Mouse (Mus musculus) embryonic fibroblast, embryonic 13.5 days (primary cell): ENCODE measurements at regions not wholly inside any gene's neighbourhood (a gene's known extent, or its start where the extent isn't known, plus 50 kb on each side); places are given as distances from the start of the nearest gene placed in this dataset.

Experiments
- H3K27ac ChIP-seq: 2 replicates; pipeline ENCODE4 v1.5.1; 2012; ENCODE audit warnings: low read length, control low read depth, inconsistent platforms; ENCODE audit not compliant: insufficient read depth
- H3K4me1 ChIP-seq: 2 replicates; pipeline ENCODE4 v1.6.1; 2011; ENCODE audit warnings: low read length; ENCODE audit not compliant: control insufficient read depth, insufficient read depth
- H3K4me3 ChIP-seq: 2 replicates; pipeline ENCODE4 v1.5.1; 2011; ENCODE audit warnings: mild to moderate bottlenecking, control low read depth, low read length; ENCODE audit not compliant: insufficient read depth
- CTCF ChIP-seq: IDR thresholded peaks from 2 replicates; pipeline ENCODE4 v1.5.1; 2011; ENCODE audit warnings: mild to moderate bottlenecking, control low read depth, low read length, moderate library complexity, borderline replicate concordance; ENCODE audit not compliant: insufficient read depth
- POLR2A ChIP-seq: IDR thresholded peaks from 2 replicates; pipeline ENCODE4 v1.6.1; 2011; ENCODE audit warnings: low read depth, mild to moderate bottlenecking, control low read depth, low read length, moderate library complexity

DNA sequence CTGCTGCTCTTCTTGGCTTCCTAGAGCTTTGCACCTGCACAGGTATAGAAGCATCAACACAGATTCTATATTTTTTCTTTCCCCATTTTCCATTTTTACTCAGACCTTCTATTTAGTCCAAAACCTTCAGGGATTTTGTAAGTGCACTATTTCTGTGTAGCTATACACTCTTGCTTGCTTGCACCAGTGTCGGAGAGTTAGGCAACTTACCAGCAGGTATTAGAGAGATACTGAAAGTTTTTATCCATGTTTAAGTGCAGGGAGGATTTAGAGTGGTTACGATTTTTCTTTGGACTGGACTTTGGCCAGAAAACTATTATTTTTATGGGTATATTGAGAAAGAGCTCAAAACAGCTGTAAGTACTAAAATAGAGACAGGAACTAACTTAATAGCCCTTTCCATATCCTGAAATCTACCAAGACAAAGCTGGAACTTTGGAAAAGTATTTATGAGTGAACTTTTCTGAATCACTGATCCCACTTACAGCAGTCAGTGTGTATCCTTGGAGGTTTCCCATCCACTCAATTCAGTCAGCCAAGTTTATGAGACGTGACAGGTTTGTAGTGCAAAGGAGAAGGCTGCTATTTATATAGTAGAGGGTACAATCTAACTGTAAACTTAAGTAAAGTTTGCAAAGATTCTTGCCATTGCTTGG, 1088.8 kb upstream of the Pcdh20 start:
- Histone ChIP-seq H3K4me1 (no peaks in the 10 kb centered on the region), H3K4me3 (no peak overlapping the region), H3K27ac (no peak overlapping the region)
- TF ChIP-seq POLR2A, result no peak
- no peak for TF ChIP-seq CTCF

DNA sequence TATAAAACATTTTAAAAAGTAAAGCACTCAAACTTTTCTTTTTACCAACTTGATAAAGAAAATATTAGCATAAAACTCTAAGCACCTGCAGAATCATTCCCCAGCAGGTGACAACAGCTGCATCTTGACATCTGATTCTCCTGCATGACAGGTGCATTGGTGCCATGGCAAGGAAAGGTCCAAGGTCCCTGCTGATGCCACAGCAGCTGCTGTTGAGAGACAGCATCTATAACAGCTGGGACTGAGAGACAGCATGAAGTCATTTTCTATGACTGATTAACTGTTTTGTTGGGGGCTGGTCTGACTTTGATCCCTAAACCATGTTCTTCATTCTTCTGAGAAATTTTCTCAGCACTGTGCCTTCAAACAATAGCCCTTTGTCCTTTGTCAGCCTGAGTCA, 1086.1 kb upstream of the Pcdh20 start:
- H3K4me3 ChIP-seq, result no peak overlapping the region
- H3K27ac ChIP-seq, result no peak overlapping the region
- no peaks in the 10 kb centered on the region for H3K4me1 ChIP-seq
- TF ChIP-seq CTCF, result no peak
- TF ChIP-seq POLR2A, result no peak

DNA sequence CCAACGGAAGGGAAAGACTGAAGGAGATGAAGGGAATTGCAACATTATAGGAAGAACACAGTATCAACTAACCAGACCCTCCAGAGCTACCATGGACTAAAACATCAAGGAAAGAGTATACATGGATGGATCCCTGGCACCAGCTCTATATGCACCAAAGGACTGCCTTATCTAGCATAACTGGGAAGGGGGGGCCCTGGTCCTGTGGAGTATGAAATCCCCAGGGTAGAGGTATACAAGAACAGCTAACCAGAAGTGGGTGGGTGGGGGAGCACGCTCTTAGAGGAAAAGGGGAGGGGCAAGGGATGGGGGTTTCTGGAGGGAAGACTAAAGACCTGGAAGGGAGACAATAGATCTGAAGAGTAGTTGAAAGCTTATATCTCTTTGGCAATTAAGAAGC, 1085.0 kb upstream of the Pcdh20 start:
- TF ChIP-seq CTCF, result no peak
- no peak for TF ChIP-seq POLR2A
- H3K4me3 ChIP-seq, result no peak overlapping the region
- no peak overlapping the region for H3K27ac ChIP-seq
- H3K4me1 ChIP-seq, result no peaks in the 10 kb centered on the region

DNA sequence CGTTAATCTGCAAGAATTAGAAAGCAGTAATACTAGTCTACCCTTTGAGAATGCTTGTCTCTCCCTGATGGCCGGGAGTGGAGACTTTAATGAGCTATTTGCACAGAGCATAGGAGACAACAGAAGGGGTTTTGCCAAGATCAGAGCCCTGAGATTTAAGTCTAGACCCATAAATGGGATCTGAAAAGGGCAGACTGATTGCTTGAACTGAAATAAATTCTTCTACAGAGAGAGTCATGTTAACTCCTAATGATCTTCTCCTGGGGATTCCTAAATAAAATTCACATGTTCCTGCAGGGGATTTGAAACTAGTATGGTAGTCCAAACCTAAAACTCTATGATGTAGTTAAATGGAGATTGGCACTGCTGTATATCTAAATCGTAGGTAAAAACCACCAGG, 1082.9 kb upstream of the Pcdh20 start:
- no peak overlapping the region for H3K4me3 ChIP-seq
- H3K4me1 ChIP-seq, result no peaks in the 10 kb centered on the region
- H3K27ac ChIP-seq, result no peak overlapping the region
- TF ChIP-seq POLR2A (no peak), CTCF (no peak)
